Mouse (Mus musculus) brain, embryonic 14.5 days (tissue): ENCODE measurements at regions not wholly inside any gene's neighbourhood (a gene's known extent, or its start where the extent isn't known, plus 50 kb on each side); places are given as distances from the start of the nearest gene placed in this dataset.

Experiments used
- DNase-seq: peaks from one replicate; pipeline ENCODE4 v3.0.0-alpha.2; 2011; ENCODE audit warnings: low read depth
- CTCF ChIP-seq: fragments of 200-500 bp; IDR thresholded peaks from 2 replicates; pipeline ENCODE4 v1.5.1; 2012; ENCODE audit warnings: inconsistent platforms, mild to moderate bottlenecking, moderate library complexity, borderline replicate concordance; ENCODE audit not compliant: insufficient read depth, insufficient read length; ENCODE audit errors: extremely low read depth
- POLR2A ChIP-seq: fragments of 200-500 bp; IDR thresholded peaks from 2 replicates; pipeline ENCODE4 v1.6.1; 2012; ENCODE audit warnings: mild to moderate bottlenecking, inconsistent platforms, borderline replicate concordance; ENCODE audit not compliant: poor library complexity, insufficient read depth, insufficient read length, severe bottlenecking; ENCODE audit errors: extremely low read depth

- TF ChIP-seq POLR2A (no peak), CTCF (no peak)
- peak; percentile 27 for DNase-seq
Measured at GRCm38 (mm10) chr2:146693484-146693883, 162.2 kb upstream of the Kiz start.

GRCm38 (mm10) chr2:146694041-146694440 is 161.6 kb upstream of the Kiz start:
- TF ChIP-seq CTCF (no peak), POLR2A (no peak)
- peak; percentile 79 for DNase-seq

- no peak for DNase-seq
- TF ChIP-seq CTCF (no peak), POLR2A (no peak)
Measured at GRCm38 (mm10) chr2:146696277-146696676, 159.4 kb upstream of the Kiz start.

- no peak for DNase-seq
- TF ChIP-seq CTCF (no peak), POLR2A (no peak)
Measured at GRCm38 (mm10) chr2:146696727-146697126, 158.9 kb upstream of the Kiz start.

DNA sequence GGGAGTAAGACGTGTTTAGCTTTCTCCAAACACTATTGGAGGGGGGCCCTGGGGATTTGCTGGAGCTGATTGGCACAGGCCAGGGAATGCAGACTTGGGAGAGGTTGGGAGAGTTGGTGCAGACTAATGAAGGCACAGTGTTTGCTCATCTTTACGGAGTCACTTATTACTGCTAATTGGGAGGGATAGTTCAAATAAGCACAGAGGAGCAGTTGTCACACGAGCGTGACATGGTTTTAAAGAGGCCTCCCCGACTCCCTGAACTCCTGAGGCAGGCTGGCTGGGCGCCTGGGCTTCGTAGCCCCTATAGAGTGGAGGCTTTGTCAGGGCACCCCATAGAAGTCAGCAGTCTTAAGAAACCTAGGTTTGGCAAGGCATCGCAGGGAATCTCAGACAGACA is 145.0 kb upstream of the Kiz start:
- TF ChIP-seq CTCF: no peak
- no peak for TF ChIP-seq POLR2A
- DNase-seq: peak; percentile 92

GRCm38 (mm10) chr2:146721184-146721715 is 134.4 kb upstream of the Kiz start:
- TF ChIP-seq CTCF (no peak), POLR2A (no peak)
- DNase-seq: peak; percentile 67

DNA sequence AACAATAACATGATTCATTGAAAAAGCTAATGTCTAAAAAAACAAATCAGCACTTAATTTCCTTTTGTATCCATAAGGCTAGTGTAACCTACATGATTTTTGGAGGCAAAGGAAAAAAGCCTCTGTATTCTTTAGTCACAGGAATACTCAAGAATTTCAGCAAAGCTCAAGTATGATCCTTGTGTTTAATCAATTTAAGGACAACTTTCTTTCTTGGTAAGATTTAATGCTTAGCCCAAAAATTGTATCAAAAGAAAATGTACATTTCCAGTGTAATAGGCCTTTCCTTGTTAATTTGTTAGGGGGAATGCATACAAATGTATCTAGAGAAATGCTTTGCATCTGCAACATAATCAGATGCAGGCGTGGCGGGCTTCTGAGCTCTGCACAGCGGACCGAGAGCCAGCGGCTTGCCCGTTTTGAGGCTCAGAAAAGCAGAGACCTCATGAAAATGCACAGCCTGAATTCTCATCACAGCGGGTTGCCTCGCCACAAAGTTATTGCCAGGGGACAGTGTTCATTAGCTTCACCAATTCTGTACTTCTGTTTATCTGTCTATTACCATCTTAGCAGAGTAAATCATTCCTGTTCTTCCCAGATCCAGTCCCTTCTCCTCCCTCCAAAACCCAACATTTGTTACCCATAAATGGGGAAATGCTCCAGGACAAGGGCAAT is 133.2 kb upstream of the Kiz start:
- peak; percentile 87 for DNase-seq
- TF ChIP-seq POLR2A (no peak), CTCF (no peak)

- no peak for TF ChIP-seq CTCF
- TF ChIP-seq POLR2A: no peak
- DNase-seq: peak; percentile 91
Measured at GRCm38 (mm10) chr2:146723172-146723571, 132.5 kb upstream of the Kiz start.

DNA sequence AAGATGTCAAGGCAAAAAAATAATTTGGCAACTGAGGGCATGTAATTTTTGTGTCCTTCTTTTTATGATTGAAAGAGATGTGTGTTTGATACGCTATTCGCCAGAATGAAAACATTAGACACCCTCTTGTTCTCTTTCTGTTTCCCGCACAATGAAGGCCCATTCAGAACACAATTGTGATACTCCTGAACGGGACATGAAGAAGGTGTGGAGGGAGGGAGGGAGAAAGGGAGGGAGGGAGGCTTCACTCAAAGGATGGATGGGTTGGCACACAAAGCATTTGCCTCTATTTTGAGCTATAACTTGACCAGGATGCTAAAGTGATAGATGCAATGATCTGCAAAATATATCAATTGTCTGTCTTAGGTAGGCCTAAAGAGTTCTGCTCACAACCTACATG is 132.0 kb upstream of the Kiz start:
- TF ChIP-seq POLR2A: no peak
- no peak for TF ChIP-seq CTCF
- no peak for DNase-seq

- peak; percentile 90 for DNase-seq
- TF ChIP-seq CTCF: no peak
- TF ChIP-seq POLR2A: no peak
Measured at GRCm38 (mm10) chr2:146724142-146724679, 131.5 kb upstream of the Kiz start.

- TF ChIP-seq POLR2A: no peak
- TF ChIP-seq CTCF: no peak
- DNase-seq: no peak
Measured at GRCm38 (mm10) chr2:146724924-146725555, 130.6 kb upstream of the Kiz start.
